Mouse (Mus musculus): Measurements from ENCODE around the gene Adcy10. TPM values are rescaled to one million over a fixed set of nuclear protein-coding genes. Genes with fewer than 3 reads are reported as not detected.

Adcy10 gene
- total RNA-seq, 2 experiments from 2014 or later: not detected

GRCm38 (mm10) chr1:165601775-165602280 is 116.8 kb downstream of the Adcy10 start:
- DNase-seq (ENCODE audit: low spot score): no peak

DNA sequence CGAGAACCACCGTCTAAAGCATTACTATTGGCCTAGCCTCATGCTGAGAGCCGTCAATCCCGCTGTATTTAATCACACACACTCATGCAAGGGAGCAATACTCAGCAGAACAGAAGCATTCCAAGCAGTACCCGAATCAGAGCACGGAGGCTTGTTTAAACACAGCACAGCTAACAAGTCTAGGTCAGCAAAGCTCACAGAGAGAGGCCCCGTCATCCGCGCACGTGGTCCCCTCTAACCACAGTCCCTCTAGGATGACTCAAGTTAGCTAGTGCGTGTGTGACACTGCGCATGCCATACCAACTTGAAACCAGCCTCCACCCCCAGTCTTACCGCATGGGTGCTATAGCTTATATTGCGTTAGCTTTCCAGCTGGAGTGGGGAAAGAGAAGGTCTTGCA is 118.2 kb downstream of the Adcy10 start:
- no peak for DNase-seq (ENCODE audit: low spot score)

DNA sequence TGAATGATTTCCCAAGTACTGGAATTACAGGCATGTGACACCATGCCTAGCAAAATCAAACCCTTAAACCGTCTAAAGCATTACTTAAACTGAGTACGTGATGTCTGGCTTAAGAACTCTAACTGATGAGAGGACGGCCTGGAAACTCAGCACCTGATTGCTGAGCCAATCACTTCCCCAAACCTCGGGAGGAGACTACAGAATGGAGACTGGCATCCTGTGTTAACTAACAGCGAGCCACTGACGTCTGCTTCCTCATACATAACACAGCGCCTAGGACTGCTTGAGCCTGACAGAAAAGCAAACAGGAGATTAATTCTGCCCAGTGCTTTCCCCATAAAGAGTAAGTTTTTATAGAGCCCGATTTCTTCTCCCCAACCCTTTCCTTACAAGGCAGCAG is 119.2 kb downstream of the Adcy10 start:
- no peak for DNase-seq (ENCODE audit: low spot score)

- no peak for DNase-seq (ENCODE audit: low spot score)
Observed at GRCm38 (mm10) chr1:165605108-165605507, 120.1 kb downstream of the Adcy10 start.

- DNase-seq (ENCODE audit: low spot score): peak; percentile 47
Observed at GRCm38 (mm10) chr1:165605774-165606173, 120.8 kb downstream of the Adcy10 start.

DNA sequence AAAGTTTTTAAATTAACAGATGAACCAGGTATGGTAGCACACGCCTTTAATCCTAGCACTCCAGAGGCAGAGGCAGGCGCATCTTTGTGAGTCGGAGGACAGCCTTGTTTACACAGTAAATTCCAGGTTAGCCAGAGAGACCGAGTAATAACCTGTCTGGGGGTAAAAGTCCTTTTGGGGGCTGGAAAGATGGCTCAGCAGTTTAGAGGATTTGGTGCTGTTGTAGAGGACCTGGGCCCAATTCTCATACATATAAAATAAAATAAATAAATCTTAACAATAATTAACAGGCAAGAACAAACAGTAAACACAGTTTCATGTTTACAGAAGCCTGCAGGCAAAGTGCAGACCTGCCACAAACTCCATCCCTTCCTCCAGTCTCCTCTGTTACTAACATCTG is 123.9 kb downstream of the Adcy10 start:
- DNase-seq (ENCODE audit: low spot score): no peak

DNA sequence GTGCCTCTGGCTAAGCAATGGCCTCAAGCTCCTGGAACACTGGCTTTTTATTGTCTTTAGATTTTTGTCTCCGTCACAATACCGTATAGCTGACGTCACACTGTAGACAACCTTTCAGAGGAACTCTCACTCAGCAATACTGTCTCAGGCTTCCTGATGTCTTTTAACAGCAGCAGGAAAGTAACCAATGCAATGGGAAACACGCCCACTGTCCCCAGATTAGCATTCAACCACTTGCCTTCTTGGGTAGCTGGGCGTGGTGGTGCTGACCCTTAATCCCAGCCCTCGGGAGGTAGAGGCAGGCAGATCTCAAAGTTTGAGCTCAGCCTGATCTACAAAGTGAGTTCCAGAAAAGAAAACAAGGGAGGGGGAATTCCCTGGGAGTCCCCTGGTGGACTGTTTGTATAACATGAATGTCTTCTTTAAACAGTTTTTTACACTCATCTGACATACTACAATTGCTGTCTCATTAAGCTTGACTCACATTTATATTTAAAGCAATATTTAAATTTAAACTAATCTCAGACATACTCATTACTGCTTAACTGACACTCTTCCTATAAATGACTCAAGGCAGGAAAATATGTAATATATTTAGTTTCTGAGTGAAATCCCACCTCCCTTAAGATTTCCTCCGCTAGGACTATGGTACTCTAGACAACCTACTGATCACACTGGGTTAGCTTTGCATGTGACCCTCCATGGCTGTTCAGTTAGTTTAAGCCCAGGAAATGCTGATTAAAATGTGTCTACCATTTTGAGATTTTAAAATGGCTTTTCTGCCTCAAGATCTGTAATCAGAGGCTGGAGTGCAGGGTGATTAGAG is 124.7 kb downstream of the Adcy10 start:
- DNase-seq (ENCODE audit: low spot score): no peak

GRCm38 (mm10) chr1:165610321-165610999 is 125.5 kb downstream of the Adcy10 start:
- no peak for DNase-seq (ENCODE audit: low spot score)

- DNase-seq (ENCODE audit: low spot score): no peak
Observed at GRCm38 (mm10) chr1:165612714-165613113, 127.7 kb downstream of the Adcy10 start.

DNA sequence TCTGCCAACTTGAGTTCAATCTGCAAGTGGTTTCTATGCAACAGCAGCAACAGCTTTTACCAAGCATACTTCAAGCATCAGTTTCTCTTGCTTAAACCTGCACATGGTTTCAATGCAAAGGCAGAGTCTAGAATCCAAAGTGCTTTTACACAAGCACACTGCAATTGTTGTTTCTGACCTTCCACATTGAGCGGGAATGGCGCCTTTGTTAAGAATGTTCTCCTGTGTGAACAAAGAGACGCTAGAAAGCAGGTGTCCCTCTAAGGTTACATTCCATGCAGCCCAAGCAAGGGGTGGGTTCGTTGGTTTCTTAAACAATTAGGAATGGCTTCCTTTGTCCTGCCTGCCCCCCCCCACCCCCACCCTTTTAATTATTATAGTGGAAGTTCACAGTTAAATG is 128.9 kb downstream of the Adcy10 start:
- DNase-seq (ENCODE audit: low spot score): no peak

- no peak for DNase-seq (ENCODE audit: low spot score)
Observed at GRCm38 (mm10) chr1:165614793-165615192, 129.8 kb downstream of the Adcy10 start.

- DNase-seq (ENCODE audit: low spot score): no peak
Observed at GRCm38 (mm10) chr1:165616652-165617051, 131.7 kb downstream of the Adcy10 start.

- DNase-seq (ENCODE audit: low spot score): no peak
Observed at GRCm38 (mm10) chr1:165617166-165617891, 132.3 kb downstream of the Adcy10 start.

DNA sequence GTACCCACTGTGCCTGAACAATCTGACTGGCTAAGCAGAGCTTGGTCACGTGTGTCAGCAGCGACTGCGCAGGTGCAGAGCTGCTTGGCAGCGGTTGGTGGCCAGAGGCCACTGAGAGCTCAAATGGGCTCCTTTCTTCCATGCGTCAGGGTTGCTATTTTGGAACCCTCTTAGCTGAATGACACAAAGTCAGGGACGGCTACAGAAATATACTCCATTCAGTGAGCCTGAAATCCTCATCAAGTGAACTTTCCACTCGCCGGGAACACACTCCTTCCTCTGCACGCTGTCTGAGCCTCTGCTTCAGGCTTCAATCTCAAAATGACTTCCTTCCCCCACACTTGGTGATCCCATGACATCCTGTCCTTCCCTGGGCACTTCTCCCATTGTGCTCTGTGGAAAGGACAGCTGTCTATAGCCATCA is 133.2 kb downstream of the Adcy10 start:
- peak; percentile 84 for DNase-seq (ENCODE audit: low spot score)

- DNase-seq (ENCODE audit: low spot score): no peak
Observed at GRCm38 (mm10) chr1:165625058-165625457, 140.1 kb downstream of the Adcy10 start.

DNA sequence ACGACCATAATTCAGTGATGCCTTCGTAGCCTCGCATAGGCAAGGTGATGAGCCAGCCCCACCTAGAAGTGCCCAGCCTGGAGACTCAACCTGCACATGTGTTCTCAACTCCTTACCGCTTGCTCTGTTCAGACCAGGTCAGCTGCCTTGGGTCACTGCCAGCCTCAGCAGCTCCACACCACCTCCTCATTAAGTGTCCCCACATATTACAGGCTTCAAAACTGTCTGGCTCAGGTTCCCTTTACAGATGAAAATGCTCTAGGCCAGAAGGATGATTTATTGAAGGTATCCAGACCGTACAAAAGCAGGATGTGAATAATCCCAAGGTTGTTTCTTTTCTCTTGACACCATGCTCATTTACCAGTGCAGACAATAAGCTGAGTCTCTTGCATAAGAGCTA is 140.9 kb downstream of the Adcy10 start:
- DNase-seq (ENCODE audit: low spot score): no peak

Other genes starting within 250 kb of the Adcy10 start
- gene Tiprl, start 248.2 kb upstream of the Adcy10 start, total RNA-seq (2021): 10 to 100 TPM; 17.1 to 20.7 TPM
- gene Gpr161, start 189.4 kb upstream of the Adcy10 start, total RNA-seq (2021): 1 to 10 TPM in 1 of 2 experiments, under 1 TPM in 1; 0.55 to 1.4 TPM
- 100 to 1,000 TPM; 277 to 293 TPM for gene Dcaf6, start 24.7 kb upstream of the Adcy10 start, total RNA-seq (2021)
- 100 to 1,000 TPM; 282 to 321 TPM for gene Mpc2, start 24.5 kb upstream of the Adcy10 start, total RNA-seq (2021)
- gene Mpzl1, start 149.4 kb downstream of the Adcy10 start, total RNA-seq (2021): 1 to 10 TPM; 4.8 to 5.3 TPM
- gene Rcsd1, start 224.6 kb downstream of the Adcy10 start, total RNA-seq (2021): 100 to 1,000 TPM in 1 of 2 experiments, 10 to 100 TPM in 1; 89.6 to 103 TPM